Mouse (Mus musculus): ENCODE results near the gene Ltf. TPM values are rescaled to one million over a fixed set of nuclear protein-coding genes. Genes with fewer than 3 reads are reported as not detected.

Ltf gene
- polyA plus RNA-seq, 1 experiment, result 0.53 TPM

DNA sequence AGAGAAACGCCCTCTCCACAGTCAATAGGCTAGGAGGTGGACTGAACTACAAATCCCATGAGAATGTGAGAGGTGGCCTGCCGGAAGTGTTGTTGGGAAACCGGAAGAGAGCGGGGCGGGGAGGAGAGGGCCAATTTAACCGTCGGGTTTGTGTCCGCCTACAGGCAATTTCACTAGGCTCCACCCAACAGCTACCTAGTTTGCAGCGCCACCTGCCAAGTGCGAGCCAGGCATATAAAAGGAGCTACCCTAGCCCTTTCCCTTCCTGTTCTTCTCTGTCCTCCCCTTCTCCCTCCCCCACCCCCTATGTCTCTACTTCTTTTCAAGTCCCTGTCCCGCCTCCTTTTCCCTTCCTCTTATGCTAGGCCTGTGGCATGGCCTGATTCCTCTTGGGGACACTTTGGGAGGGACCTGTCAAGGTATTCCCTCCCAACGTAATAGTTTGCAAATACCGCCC is 24.3 kb upstream of the Ltf start:
- TF ChIP-seq CTCF (IDR thresholded peaks at IDR 0.05; ENCODE audit: borderline replicate concordance, extremely low read depth, insufficient read depth, insufficient read length) (0 out of 2 replicates have a peak, but pooled peaks have one; percentile 6), POLR2A (IDR thresholded peaks at IDR 0.05; ENCODE audit: borderline replicate concordance, extremely low read depth, insufficient read depth, insufficient read length, poor library complexity, severe bottlenecking) (no peak)
- DNase-seq (ENCODE audit: low read depth), result peak; percentile 95

DNA sequence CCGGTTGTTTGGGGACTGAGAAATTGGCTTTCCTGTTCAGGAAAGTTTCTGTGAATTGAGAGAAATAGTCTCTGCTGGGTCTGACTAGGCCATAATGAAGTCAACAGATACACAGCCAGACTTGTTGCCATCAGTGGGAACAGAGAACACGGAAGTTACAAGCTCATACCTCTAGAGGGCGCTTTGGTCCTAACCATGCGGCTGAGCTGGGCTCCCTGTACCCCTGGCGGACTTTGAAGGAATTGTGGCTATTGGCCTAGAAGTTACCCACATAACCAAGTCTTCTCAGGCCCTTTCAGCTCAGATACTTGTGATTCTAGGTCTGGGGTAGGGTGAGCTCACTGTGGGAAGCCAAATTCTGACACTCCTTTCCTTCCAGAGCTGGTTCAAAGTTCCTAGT is 21.8 kb upstream of the Ltf start:
- peak; percentile 77 for DNase-seq (ENCODE audit: low read depth)
- TF ChIP-seq CTCF (IDR thresholded peaks at IDR 0.05; ENCODE audit: borderline replicate concordance, extremely low read depth, insufficient read depth, insufficient read length), result peak; percentile 93
- TF ChIP-seq POLR2A (IDR thresholded peaks at IDR 0.05; ENCODE audit: borderline replicate concordance, extremely low read depth, insufficient read depth, insufficient read length, poor library complexity, severe bottlenecking), result no peak

DNA sequence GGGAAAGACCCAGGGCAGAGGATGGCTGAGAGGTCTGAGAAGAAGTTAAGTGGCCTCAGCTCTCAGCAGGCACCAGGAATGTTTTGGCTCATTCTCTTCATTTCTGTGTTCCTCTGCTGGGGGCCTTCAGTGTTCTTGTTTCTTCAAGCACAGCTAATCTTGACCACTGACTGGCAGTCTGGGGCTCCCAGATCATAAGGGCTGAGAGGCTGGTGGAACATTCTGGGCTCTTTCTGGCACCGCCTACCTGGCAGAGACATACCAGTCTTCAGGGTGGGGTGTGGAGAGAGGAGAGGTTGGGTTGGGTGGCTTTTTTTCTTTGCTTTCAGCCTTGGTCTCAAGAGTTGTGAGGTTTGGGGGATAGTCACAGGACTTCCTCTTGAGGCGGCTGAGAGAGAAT is 20.0 kb upstream of the Ltf start:
- DNase-seq (ENCODE audit: low read depth), result no peak
- TF ChIP-seq POLR2A (IDR thresholded peaks at IDR 0.05; ENCODE audit: borderline replicate concordance, extremely low read depth, insufficient read depth, insufficient read length, poor library complexity, severe bottlenecking), result no peak
- no peak for TF ChIP-seq CTCF (IDR thresholded peaks at IDR 0.05; ENCODE audit: borderline replicate concordance, extremely low read depth, insufficient read depth, insufficient read length)

DNA sequence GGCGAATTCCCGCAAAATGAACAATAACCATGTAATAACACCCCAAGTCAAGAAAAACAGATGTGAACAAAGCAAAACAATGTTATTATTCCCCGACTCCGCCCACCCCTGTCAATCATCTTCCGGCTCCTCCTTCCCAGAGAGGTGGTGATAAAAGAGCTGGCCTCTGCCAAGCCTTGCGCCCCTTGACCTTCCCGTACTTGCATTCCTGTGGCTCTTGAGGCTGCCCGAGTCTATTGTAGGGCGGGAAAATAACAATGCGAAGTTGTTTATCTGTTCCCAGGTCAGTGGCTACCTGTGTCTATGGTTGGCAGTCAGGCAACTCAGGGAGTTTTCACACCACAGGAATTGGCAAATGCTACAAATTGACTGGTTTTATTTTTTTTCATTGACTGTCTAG is 19.2 kb upstream of the Ltf start:
- DNase-seq (ENCODE audit: low read depth), result no peak
- TF ChIP-seq CTCF (IDR thresholded peaks at IDR 0.05; ENCODE audit: borderline replicate concordance, extremely low read depth, insufficient read depth, insufficient read length), result no peak
- TF ChIP-seq POLR2A (IDR thresholded peaks at IDR 0.05; ENCODE audit: borderline replicate concordance, extremely low read depth, insufficient read depth, insufficient read length, poor library complexity, severe bottlenecking), result no peak

DNA sequence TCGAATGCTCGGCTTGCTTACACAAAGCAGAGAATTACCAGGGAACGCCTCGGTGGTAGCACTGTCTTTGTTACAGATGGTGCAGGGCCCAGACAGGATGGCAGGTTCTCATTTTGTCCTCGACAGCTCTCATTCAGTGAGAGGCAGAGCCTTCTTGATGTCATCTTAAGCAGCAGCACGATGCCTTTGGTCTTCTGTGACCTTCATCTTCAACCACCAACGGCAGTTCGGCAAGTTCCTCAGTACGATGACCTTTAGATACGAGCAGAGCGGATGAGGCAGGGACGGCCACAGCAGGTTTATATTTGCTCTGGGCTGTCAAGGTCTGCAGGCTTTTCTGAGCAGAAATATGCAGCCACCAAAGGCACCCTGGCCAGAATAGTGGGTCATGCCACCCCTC is 17.4 kb upstream of the Ltf start:
- no peak for TF ChIP-seq POLR2A (IDR thresholded peaks at IDR 0.05; ENCODE audit: borderline replicate concordance, extremely low read depth, insufficient read depth, insufficient read length, poor library complexity, severe bottlenecking)
- no peak for TF ChIP-seq CTCF (IDR thresholded peaks at IDR 0.05; ENCODE audit: borderline replicate concordance, extremely low read depth, insufficient read depth, insufficient read length)
- no peak for DNase-seq (ENCODE audit: low read depth)

DNA sequence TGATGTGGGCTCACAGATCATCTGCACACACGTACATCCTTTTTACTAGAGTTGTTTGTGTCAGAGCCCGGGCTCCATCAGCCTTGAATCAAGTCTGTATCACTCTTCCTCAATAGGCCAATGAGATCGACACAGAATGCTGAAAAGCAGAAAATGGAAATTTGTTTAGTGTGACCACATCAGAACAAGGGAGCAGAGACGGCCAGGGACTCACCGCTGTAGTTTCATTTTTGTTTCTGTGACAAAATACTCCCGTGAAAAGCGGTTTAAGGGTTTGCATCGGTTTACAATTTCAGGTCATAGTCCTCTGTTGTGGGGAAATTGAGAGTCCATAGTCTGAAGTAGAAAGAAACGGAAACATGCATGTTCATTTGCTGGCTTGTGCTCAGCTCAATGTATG is 15.8 kb upstream of the Ltf start:
- no peak for DNase-seq (ENCODE audit: low read depth)
- TF ChIP-seq CTCF (IDR thresholded peaks at IDR 0.05; ENCODE audit: borderline replicate concordance, extremely low read depth, insufficient read depth, insufficient read length), result no peak
- TF ChIP-seq POLR2A (IDR thresholded peaks at IDR 0.05; ENCODE audit: borderline replicate concordance, extremely low read depth, insufficient read depth, insufficient read length, poor library complexity, severe bottlenecking), result no peak

DNA sequence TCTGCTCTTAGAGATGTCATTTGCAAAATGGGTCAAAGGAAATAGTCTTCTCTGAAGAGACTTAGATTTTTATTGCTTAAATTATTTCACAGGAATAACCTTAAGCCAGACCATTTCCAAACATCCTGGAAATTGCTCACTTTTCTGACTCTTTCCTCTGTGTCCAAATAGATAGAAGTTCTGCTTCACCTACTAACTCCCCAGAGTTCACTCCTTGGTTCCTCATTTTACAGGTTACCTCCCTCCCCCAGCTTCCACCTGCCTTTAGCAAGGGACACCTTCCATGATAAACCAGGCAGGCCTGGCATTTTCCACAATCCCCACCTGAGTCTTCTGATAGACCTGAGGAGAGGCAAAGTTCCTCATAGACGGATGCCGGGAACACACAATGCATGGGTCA is 12.5 kb upstream of the Ltf start:
- no peak for DNase-seq (ENCODE audit: low read depth)
- TF ChIP-seq CTCF (IDR thresholded peaks at IDR 0.05; ENCODE audit: borderline replicate concordance, extremely low read depth, insufficient read depth, insufficient read length) (no peak), POLR2A (IDR thresholded peaks at IDR 0.05; ENCODE audit: borderline replicate concordance, extremely low read depth, insufficient read depth, insufficient read length, poor library complexity, severe bottlenecking) (no peak)

DNA sequence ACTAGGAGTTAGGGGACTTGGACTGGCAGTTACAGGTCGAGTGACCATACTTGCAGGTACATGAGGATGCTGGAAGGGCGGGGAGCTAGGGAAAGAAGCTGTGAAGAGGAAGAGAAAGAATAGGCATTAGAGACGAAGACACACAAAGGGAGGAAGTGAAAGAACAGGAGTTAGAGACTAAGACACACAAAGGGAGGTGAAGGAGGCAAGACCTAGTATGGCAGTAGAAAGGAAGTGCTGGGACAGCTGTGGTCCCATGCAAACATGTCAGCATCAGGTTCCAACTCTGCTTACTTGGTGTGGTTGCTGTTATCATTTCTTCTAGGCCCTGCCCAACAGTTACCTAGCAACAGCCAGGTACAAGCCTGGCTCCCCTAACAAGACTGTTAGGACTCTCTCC is 9.3 kb upstream of the Ltf start:
- DNase-seq (ENCODE audit: low read depth), result no peak
- TF ChIP-seq CTCF (IDR thresholded peaks at IDR 0.05; ENCODE audit: borderline replicate concordance, extremely low read depth, insufficient read depth, insufficient read length), result no peak
- TF ChIP-seq POLR2A (IDR thresholded peaks at IDR 0.05; ENCODE audit: borderline replicate concordance, extremely low read depth, insufficient read depth, insufficient read length, poor library complexity, severe bottlenecking), result no peak

DNA sequence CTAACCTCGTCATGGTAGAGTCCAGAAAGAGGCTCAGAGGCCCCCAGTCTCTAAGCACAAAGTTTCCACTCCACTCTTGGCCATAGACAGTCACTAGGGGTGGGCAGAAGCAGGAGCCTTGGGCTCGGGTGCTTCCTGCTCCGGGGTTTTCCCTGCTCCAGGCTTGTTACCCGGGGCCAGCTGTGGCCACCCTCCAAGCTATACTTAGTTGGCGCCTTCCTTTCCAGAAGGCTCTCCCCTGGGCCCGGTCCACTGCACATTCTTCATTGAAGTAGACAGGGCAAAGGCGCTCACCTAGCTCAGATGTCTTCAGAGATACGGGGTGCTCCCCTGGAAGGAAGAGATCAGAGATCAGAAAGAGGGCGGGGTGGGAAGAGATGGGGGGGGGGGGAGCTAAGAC is 7.5 kb upstream of the Ltf start:
- DNase-seq (ENCODE audit: low read depth), result no peak
- TF ChIP-seq CTCF (IDR thresholded peaks at IDR 0.05; ENCODE audit: borderline replicate concordance, extremely low read depth, insufficient read depth, insufficient read length) (no peak), POLR2A (IDR thresholded peaks at IDR 0.05; ENCODE audit: borderline replicate concordance, extremely low read depth, insufficient read depth, insufficient read length, poor library complexity, severe bottlenecking) (no peak)

DNA sequence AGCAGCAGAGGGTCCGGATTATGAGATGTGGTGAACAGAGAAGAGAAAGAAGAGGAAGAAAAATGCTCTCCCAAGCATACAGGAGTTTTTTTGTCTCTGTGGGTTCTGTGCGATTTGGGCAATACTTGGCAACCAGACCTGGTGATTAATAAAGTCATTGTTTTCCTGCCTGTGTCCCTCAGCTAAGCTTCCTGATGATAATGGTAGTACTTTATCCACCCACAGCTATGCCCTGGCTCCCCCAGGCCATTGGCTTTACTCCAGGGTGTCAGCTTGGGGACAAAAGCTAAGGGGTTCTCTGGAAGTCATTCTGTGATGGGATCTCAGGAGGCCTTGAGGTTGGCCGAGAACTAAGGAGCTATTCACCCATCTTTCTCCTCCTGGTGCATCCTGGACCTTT is 7.0 kb upstream of the Ltf start:
- TF ChIP-seq CTCF (IDR thresholded peaks at IDR 0.05; ENCODE audit: borderline replicate concordance, extremely low read depth, insufficient read depth, insufficient read length) (no peak), POLR2A (IDR thresholded peaks at IDR 0.05; ENCODE audit: borderline replicate concordance, extremely low read depth, insufficient read depth, insufficient read length, poor library complexity, severe bottlenecking) (no peak)
- DNase-seq (ENCODE audit: low read depth), result no peak

DNA sequence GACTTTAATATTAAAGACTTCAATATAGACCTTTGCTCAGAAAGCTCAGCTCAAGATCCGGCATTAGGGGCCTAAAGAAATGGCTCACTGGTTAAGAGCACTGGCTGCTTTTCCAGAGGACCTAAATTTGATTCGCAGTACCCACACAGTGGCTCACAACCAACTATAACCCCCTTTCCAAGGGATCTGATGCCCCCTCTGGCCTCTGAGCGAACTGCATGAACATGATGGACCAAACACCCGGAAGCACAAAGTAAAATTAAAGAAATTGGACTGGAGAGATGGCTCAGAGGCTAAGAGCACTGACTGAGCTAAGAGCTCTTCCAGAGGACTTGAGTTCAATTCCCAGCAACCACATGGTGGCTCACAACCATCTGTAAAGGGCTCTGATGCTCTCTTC is 3.4 kb upstream of the Ltf start:
- DNase-seq (ENCODE audit: low read depth), result no peak
- no peak for TF ChIP-seq POLR2A (IDR thresholded peaks at IDR 0.05; ENCODE audit: borderline replicate concordance, extremely low read depth, insufficient read depth, insufficient read length, poor library complexity, severe bottlenecking)
- TF ChIP-seq CTCF (IDR thresholded peaks at IDR 0.05; ENCODE audit: borderline replicate concordance, extremely low read depth, insufficient read depth, insufficient read length), result peak; percentile 31; the same call in 1 of the 2 replicates

DNA sequence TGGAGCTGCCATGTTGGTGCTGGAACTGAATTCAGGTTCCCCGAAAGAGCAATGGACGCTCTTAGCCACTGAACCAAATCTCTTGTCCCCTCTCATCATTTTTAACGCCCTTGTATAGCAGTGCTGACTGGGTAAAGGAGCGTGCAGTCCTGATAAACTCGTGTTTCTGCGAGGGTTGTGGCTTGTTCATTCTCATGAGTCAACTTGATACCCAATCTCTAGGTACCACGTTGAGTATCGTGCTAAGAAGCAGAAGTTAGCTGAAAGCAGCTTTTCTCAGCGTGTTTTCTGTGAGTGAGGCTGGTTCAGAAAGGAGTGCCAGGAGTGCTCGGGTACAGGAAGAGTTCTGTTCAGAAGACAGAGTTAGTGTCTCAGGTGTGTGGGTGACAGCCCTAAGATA is 7.7 kb downstream of the Ltf start:
- DNase-seq (ENCODE audit: low read depth), result no peak
- no peak for TF ChIP-seq POLR2A (IDR thresholded peaks at IDR 0.05; ENCODE audit: borderline replicate concordance, extremely low read depth, insufficient read depth, insufficient read length, poor library complexity, severe bottlenecking)
- no peak for TF ChIP-seq CTCF (IDR thresholded peaks at IDR 0.05; ENCODE audit: borderline replicate concordance, extremely low read depth, insufficient read depth, insufficient read length)

All from brain, embryonic 14.5 days (tissue).